Mouse (Mus musculus) monocyte, adult 5-6 weeks (primary cell): Measurements from ENCODE around the gene Nek6. TPM values are rescaled to one million over a fixed set of nuclear protein-coding genes. Genes with fewer than 3 reads are reported as not detected.

ENCODE experiments used
- ATAC-seq: fragments of 153-309, 156-312 bp; replicated peaks from 2 replicates; pipeline ENCODE4 v1.8.0; 2017; ENCODE audit warnings: mild to moderate bottlenecking; ENCODE audit not compliant: low TSS enrichment, insufficient number of reproducible peaks, severe bottlenecking, poor library complexity, low FRiP score
- total RNA-seq: library from RNA; stranded (forward); fragments of 200-1000, 200-491, 200-594 nt; gene quantifications from 3 replicates; pipeline ENCODE4 v1.2.3, GENCODE M21; 2017

Nek6 gene
- 0.39 to 0.57 TPM (median 0.53 TPM) in 3 replicates for total RNA-seq

GRCm38 (mm10) chr2:38511487-38512307 lies at the start of gene Nek6:
TSS of gene Nek6 (plus strand) at chr2:38511643.
- ATAC-seq: 0 out of 2 replicates have a peak, but pooled peaks have one; percentile 38

- ATAC-seq: no peak
Measured at GRCm38 (mm10) chr2:38462323-38462722, 49.1 kb upstream of the Nek6 start.

- no peak for ATAC-seq
Measured at GRCm38 (mm10) chr2:38468845-38469244, 42.6 kb upstream of the Nek6 start.

DNA sequence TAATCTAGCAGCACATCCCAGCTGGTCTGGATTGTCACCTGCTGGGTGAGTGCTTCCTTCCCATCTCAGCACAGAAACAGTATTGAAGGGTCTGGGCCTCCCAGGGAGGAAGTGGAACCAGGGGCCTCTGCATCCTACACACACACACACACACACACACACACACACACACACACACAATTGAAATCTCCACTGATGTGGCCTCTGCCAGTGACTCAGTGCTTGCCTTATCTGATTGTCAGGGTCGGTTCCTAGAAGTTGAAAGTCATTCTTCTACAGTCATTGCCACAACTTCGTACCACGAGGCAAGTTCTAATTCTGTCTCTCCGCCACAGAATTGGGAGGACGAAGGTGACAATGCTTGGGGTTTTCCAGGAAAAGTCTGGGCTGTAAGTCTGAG lies 39.7 kb upstream of the Nek6 start:
- ATAC-seq: peak; percentile 32; the same call in 1 of the 2 replicates

GRCm38 (mm10) chr2:38472829-38473228 lies 38.6 kb upstream of the Nek6 start:
- ATAC-seq: no peak

DNA sequence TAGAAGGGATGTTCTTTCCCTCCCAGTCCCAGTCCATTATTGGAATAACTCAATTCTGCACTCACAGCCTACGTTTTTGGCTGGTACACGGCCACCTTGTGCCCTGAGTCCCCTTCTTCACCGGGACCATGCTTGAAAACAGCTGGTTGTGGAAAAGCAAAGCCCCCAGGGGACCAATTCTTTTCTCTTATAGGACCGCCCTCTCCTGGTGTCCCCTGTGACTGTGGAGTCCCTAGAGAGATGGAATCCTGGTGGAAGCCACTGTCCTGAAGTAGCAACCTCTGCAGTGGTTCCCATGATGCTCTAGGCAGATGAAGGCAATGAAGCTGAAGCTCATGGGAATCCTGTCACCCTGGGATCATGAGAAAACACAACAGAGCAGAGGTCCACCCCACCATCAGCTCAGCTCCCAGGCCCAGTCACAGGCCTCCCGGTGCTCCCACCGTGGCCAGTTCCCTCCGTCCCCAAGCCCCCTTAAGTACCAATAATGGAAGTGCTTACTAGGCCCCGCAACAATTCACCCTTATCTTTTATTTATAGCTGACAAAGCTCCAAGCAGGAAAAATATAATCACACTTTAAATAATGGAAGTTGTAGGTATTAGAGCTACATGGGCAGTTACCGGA lies 34.5 kb upstream of the Nek6 start:
- ATAC-seq: no peak

DNA sequence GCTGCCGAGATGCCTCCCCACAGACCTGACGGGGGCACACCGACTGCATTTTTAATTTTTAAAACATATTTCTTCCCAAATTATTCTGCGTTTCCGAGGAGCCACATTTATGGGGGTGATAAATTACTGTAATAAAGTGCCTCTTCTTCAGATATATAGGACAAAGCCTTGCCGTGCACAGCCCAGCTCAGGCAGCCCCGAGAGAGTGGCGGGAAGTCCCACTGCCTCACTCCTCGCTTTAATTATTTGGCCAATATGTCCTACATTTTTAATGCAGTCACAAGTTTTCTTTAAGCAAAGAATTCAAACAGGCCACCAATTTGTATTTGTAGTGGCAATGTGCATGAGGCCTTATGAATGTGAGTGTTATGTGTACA lies 34.0 kb upstream of the Nek6 start:
- ATAC-seq: no peak

DNA sequence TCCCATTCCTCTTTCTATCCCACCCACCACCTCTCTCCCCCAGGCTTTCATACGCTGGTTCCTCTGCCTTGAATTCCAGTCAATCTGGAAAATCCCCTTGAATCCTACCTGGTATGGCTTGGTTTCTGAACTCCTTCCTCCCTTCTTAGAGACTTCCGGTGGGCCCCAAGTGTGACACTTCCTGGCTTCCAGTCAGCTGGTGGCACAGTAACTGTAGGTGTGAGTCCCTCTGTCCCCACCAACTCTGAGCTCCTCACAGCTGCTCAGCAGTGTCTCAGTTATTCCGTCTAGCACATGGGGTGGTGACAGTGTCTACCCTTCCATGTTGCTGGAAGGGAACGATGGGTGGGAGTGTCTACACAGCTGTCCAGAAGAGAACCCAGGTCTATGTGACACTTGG lies 32.8 kb upstream of the Nek6 start:
- ATAC-seq: no peak

DNA sequence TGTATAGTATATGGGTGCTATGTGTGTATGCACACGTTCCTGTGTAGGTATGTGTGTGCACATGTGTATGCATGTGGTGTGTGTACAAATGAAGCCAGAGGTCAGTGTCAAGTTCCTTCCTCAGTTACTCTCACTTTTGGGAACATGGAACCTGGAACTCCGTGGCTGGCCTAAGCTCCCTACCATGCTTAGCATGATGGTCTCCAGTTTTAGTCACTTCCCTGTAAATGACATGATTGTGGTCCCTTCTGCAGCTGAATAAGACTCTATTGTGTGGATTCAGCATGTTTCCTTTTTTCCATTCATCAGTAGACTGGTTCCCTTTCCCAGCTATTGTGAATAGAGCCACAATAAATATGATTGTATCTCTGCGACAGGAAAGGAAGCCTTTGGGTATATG lies 31.9 kb upstream of the Nek6 start:
- no peak for ATAC-seq

- 0 out of 2 replicates have a peak, but pooled peaks have one; percentile 36 for ATAC-seq
Measured at GRCm38 (mm10) chr2:38481166-38481778, 30.2 kb upstream of the Nek6 start.

- ATAC-seq: no peak
Measured at GRCm38 (mm10) chr2:38482122-38482521, 29.3 kb upstream of the Nek6 start.

GRCm38 (mm10) chr2:38483058-38483704 lies 28.3 kb upstream of the Nek6 start:
- ATAC-seq: peak; percentile 64

GRCm38 (mm10) chr2:38484556-38484955 lies 26.9 kb upstream of the Nek6 start:
- ATAC-seq: no peak

DNA sequence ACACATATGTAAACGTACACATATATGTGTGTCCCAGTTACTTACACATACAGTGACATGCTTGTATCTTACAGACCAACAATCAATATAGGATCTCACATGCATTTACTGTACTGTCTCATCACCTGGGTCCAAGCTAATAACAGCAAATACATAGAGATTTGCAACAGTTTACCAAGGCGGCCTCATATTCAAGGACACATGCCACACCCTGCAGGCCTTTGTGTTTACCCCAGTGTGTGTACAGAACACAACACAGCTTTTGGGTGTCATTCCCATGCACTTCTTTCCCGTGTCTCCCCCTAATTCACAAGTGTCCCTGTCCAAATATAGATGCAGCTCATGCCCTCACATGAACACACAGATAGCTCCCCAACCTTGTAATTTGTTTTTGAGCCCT lies 26.0 kb upstream of the Nek6 start:
- no peak for ATAC-seq

- 0 out of 2 replicates have a peak, but pooled peaks have one; percentile 48 for ATAC-seq
Measured at GRCm38 (mm10) chr2:38485957-38486931, 25.2 kb upstream of the Nek6 start.

DNA sequence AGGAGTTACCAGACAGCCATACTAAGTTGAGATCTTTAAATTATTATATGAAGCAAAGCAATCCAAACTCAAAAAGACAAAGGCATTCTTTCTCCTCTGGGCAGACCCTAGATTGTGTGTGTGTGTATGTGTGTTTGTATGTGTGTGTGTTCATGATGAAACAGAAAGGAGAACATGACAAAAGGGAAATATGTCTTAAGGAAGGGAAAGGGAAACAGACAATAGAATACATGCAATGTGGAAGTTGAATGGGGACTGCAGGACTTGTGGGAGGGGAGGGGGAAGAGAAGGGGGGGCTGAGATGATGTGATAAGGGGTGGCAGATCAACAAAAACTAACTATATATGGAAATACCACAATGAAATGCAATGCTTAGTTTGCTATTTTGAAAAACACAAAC lies 13.8 kb upstream of the Nek6 start:
- ATAC-seq: no peak

DNA sequence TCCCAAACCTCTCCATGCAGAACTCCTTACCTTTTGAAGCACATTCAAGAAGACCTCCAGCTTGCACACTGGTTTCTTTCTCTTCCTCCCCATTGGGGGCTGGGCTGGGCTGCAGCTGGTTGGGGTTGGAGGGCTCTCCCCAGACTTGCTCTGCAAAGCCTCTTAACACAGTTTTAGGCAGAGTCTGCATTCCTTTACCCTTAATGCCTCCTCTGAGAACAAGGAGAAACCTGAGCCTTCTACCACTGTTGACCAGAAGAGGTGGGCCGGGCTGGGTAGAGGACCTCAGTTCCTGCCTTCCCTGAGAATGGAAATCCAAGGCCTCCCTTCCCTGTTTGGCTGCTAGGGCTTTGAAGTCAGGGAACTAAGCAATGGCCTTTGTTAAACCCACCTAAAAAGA lies 9.8 kb upstream of the Nek6 start:
- no peak for ATAC-seq

- ATAC-seq: no peak
Measured at GRCm38 (mm10) chr2:38502123-38502522, 9.3 kb upstream of the Nek6 start.
